ENCODE assay signal across 21 mouse cellular contexts in genomic region chrX:12768571-12768970, GRCm38 (mm10).
"Had no signal": no experiment of that assay in that cellular context is flagged by ENCODE, and none has a peak within 500 bp of the region (broad histone marks: within the 10 kb centered on the region; RNA-seq: fewer than 3 reads in every experiment).

No protein-coding gene starts in this region.

- H3K27me3 ChIP-seq: limb, embryonic 12.5 days; limb, embryonic 15.5 days had no signal

- H3K9ac ChIP-seq: limb, embryonic 12.5 days; limb, embryonic 15.5 days; liver, embryonic 14.5 days; liver, postnatal 0 days; lung, embryonic 14.5 days had no signal

- H3K4me2 ChIP-seq: limb, embryonic 12.5 days; limb, embryonic 15.5 days; liver, embryonic 11.5 days; lung, embryonic 14.5 days; midbrain, embryonic 11.5 days had no signal

- H3K4me1 ChIP-seq: limb, embryonic 12.5 days; limb, embryonic 15.5 days had no signal

- H3K9me3 ChIP-seq: limb, embryonic 12.5 days; limb, embryonic 15.5 days had no signal

- DNase-seq: kidney, adult 18-20 months; kidney, adult 9 months; kidney, postnatal 14 days; kidney, postnatal 4 days; layer of hippocampus, adult 9-11 months; layer of hippocampus, postnatal 36 days; left cerebral cortex, postnatal 4 days; liver, postnatal 0 days; lung, embryonic 14.5 days; midbrain, embryonic 14.5 days; right cerebral cortex, adult 18-20 months; right cerebral cortex, postnatal 14 days; right cerebral cortex, postnatal 4 days; thymus, postnatal 25 days had no signal

- H3K27ac ChIP-seq: left cerebral cortex, adult 2 months; limb, embryonic 12.5 days; limb, embryonic 15.5 days; liver, embryonic 14.5 days had no signal

- H3K36me3 ChIP-seq: limb, embryonic 12.5 days; limb, embryonic 15.5 days had no signal

- ATAC-seq: liver, postnatal 0 days; lung, postnatal 0 days had no signal

- H3K4me3 ChIP-seq: left cerebral cortex, adult 2 months; limb, embryonic 12.5 days; limb, embryonic 15.5 days had no signal
